Mouse (Mus musculus) liver, postnatal 0 days (tissue): Measurements from ENCODE around the gene Ror1. TPM values are rescaled to one million over a fixed set of nuclear protein-coding genes. Genes with fewer than 3 reads are reported as not detected.

ENCODE experiments used
- ATAC-seq: fragments of 200-750 bp; cut with Nextera tagmentation; 2 replicates; pipeline ENCODE4 v1.8.0; 2017; ENCODE audit warnings: mild to moderate bottlenecking, moderate library complexity
- DNase-seq: peaks from one replicate; pipeline ENCODE4 v3.0.0-alpha.2; 2016
- H3K27ac ChIP-seq: fragments of 300-500 bp; sonication (generic); 2 replicates; pipeline ENCODE4 v1.5.1; 2014; ENCODE audit warnings: antibody characterized with exemption, moderate library complexity, mild to moderate bottlenecking, low read depth
- H3K27me3 ChIP-seq: fragments of 300-500 bp; sonication (generic); 2 replicates; pipeline ENCODE4 v1.6.1; 2014; ENCODE audit warnings: low read length, control low read depth, mixed read lengths; ENCODE audit not compliant: insufficient read depth
- H3K36me3 ChIP-seq: fragments of 300-500 bp; sonication (generic); replicated peaks from 2 replicates; pipeline ENCODE4 v1.6.1; 2014; ENCODE audit warnings: mild to moderate bottlenecking, control low read depth, low read length, moderate library complexity, mixed read lengths; ENCODE audit not compliant: insufficient read depth
- H3K4me1 ChIP-seq: fragments of 300-500 bp; sonication (generic); 2 replicates; pipeline ENCODE4 v1.6.1; 2014; ENCODE audit warnings: antibody characterized with exemption, mild to moderate bottlenecking, control low read depth; ENCODE audit not compliant: insufficient read depth
- H3K4me2 ChIP-seq: fragments of 300-500 bp; sonication (generic); 2 replicates; pipeline ENCODE4 v1.6.1; 2014; ENCODE audit warnings: low read depth, mild to moderate bottlenecking, low read length, moderate library complexity, mixed read lengths
- H3K4me3 ChIP-seq: fragments of 300-500 bp; sonication (generic); 2 replicates; pipeline ENCODE4 v1.5.1; 2014; ENCODE audit warnings: low read depth, low read length
- H3K9ac ChIP-seq: fragments of 300-500 bp; sonication (generic); replicated peaks from 2 replicates; pipeline ENCODE4 v1.6.1; 2014; ENCODE audit warnings: mild to moderate bottlenecking, moderate library complexity
- H3K9me3 ChIP-seq: fragments of 300-500 bp; sonication (generic); 2 replicates; pipeline ENCODE4 v1.6.1; 2016; ENCODE audit warnings: mild to moderate bottlenecking, control low read depth, low read length, mixed read lengths
- CTCF ChIP-seq: sonication (generic); IDR thresholded peaks from 2 replicates; pipeline ENCODE4 v1.5.1; 2016; ENCODE audit warnings: antibody characterized with exemption, low read depth
- EP300 ChIP-seq: IDR thresholded peaks from 2 replicates; pipeline ENCODE4 v1.6.1; 2016; ENCODE audit warnings: antibody characterized with exemption, low read depth, mild to moderate bottlenecking
- WGBS: fragments of 180-500 bp; shearing (Covaris S2); extraction: QIAGEN DNeasy Blood & Tissue Kit; methylation state at CpG from one replicate; pipeline ENCODE4 v1.1.7; 2014; ENCODE audit not compliant: insufficient replicate concordance; 5-methylcytosine and 5-hydroxymethylcytosine counted together
- polyA plus RNA-seq: library from polyadenylated mRNA; unstranded; fragments of >200 nt; fragmentation: Nextera tagmentation; extraction: Ambion mirVana; gene quantifications from 2 replicates; pipeline ENCODE4 v1.2.1, GENCODE M21; 2015

Gene Ror1
- polyA plus RNA-seq, 1 experiment from 2014 or later = 0.29 TPM

GRCm38 (mm10) chr4:100244701-100245100 is 149.1 kb downstream of the Ror1 start:
- 83% methylated on average over 6 of the region's 6 CpGs for WGBS

DNA sequence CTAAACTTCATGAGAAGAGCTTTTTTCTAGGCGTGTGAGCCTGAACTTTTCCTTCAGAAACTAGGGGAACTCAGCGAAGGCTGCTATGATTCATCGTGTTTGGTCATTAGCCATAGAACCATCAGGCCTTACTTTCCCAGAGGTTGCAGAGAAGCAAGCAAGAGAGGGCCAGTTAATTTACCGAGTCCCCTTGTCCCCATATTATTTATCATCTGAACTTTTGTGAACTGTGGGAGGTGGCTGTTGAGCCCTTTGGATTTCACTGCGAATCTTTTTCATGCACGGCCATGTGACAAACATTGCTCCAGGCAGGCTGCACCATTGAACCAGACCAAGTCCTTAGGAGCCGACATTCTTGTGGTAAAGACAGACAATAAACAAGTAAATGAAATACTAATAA is 152.2 kb downstream of the Ror1 start:
- ATAC-seq = no peak
- Histone ChIP-seq H3K9ac (no peak overlapping the region), H3K27ac (no peak overlapping the region), H3K4me2 (no peak overlapping the region), H3K9me3 (no peaks in the 10 kb centered on the region), H3K4me3 (no peak overlapping the region), H3K36me3 (no peaks in the 10 kb centered on the region), H3K27me3 (no peaks in the 10 kb centered on the region), H3K4me1 (no peaks in the 10 kb centered on the region)
- WGBS = 67% methylated on average over 7 of the region's 7 CpGs
- no peak for DNase-seq
- no peak for TF ChIP-seq EP300
- TF ChIP-seq CTCF = no peak

More at GRCm38 (mm10) chr4:100244701-100245100, 149.1 kb downstream of the Ror1 start:
- TF ChIP-seq EP300 (no peak), CTCF (no peak)
- H3K9ac ChIP-seq = no peak overlapping the region
- H3K4me3 ChIP-seq = no peak overlapping the region
- H3K27me3 ChIP-seq = no peaks in the 10 kb centered on the region
- no peaks in the 10 kb centered on the region for H3K36me3 ChIP-seq
- no peak overlapping the region for H3K4me2 ChIP-seq
- H3K4me1 ChIP-seq = no peaks in the 10 kb centered on the region
- no peak overlapping the region for H3K27ac ChIP-seq
- ATAC-seq (no peak), DNase-seq (no peak)
- H3K9me3 ChIP-seq = no peaks in the 10 kb centered on the region

DNA sequence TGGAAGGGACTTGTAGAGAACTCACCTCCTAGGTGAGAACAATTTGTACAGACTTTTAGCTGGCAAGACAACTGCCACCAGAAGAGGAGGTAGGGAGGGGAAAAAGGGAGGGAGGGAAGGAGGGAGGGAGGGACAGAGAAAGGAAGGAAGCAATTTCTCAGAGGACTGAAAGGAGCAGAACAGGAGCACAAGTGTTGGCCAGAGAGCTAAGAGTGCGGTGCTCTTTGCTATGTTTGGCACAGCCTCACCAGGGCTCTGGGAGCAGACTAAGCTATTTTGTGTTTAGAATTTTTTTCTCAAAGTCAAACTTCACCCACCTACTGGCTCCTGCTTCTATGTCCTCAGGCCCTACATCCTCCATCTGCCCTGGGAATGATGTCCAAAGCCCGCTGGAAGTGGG is 152.7 kb downstream of the Ror1 start:
- no peak for DNase-seq
- whole genome bisulfite sequencing = 79% methylated on average over 2 of the region's 2 CpGs
- H3K27ac ChIP-seq = no peak overlapping the region
- H3K4me3 ChIP-seq = no peak overlapping the region
- no peaks in the 10 kb centered on the region for H3K9me3 ChIP-seq
- no peaks in the 10 kb centered on the region for H3K27me3 ChIP-seq
- H3K4me1 ChIP-seq = no peaks in the 10 kb centered on the region
- H3K9ac ChIP-seq = no peak overlapping the region
- no peaks in the 10 kb centered on the region for H3K36me3 ChIP-seq
- ATAC-seq = no peak
- no peak for TF ChIP-seq EP300
- no peak for TF ChIP-seq CTCF
- no peak overlapping the region for H3K4me2 ChIP-seq

GRCm38 (mm10) chr4:100251270-100251669 is 155.7 kb downstream of the Ror1 start:
- TF ChIP-seq CTCF = no peak
- TF ChIP-seq EP300 = no peak
- Histone ChIP-seq H3K4me3 (no peak overlapping the region), H3K27ac (no peak overlapping the region), H3K9ac (no peak overlapping the region), H3K4me1 (no peaks in the 10 kb centered on the region), H3K4me2 (no peak overlapping the region), H3K9me3 (no peaks in the 10 kb centered on the region), H3K36me3 (no peaks in the 10 kb centered on the region), H3K27me3 (no peaks in the 10 kb centered on the region)
- no peak for ATAC-seq
- 60% methylated on average over 2 of the region's 2 CpGs for WGBS
- no peak for DNase-seq

DNA sequence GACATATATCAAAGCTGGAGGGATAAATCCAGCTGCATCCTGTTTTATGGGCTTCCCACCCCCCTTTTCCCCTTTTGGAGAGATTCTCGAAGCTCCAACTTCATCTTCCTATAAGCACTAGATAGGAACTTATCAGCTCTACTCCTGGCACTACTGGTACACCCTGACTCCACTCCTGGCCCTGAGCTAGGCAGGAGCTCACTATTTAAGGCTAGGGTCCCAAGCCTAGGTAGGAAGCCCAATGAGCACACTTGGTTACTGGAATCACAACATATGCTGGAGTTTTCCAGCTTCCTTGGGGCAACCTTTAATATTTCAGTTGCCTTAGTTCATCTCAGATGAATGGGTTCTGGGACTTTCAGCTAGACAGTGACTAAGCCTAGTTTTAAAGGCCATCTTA is 156.5 kb downstream of the Ror1 start:
- H3K9ac ChIP-seq = no peak overlapping the region
- DNase-seq (no peak), ATAC-seq (no peak)
- WGBS = 22% methylated on average over 1 of the region's 1 CpGs
- no peaks in the 10 kb centered on the region for H3K9me3 ChIP-seq
- no peak overlapping the region for H3K4me2 ChIP-seq
- TF ChIP-seq EP300 = no peak
- no peak for TF ChIP-seq CTCF
- H3K27ac ChIP-seq = no peak overlapping the region
- peaks cover under 1% of the 10 kb centered on the region; the same call in 1 of the 2 replicates for H3K4me1 ChIP-seq
- no peaks in the 10 kb centered on the region for H3K36me3 ChIP-seq
- H3K4me3 ChIP-seq = no peak overlapping the region
- H3K27me3 ChIP-seq = no peaks in the 10 kb centered on the region

GRCm38 (mm10) chr4:100252646-100253045 is 157.1 kb downstream of the Ror1 start:
- H3K9me3 ChIP-seq = no peaks in the 10 kb centered on the region
- no peak for ATAC-seq
- H3K36me3 ChIP-seq = no peaks in the 10 kb centered on the region
- no peak overlapping the region for H3K4me2 ChIP-seq
- no peak overlapping the region for H3K27ac ChIP-seq
- 80% methylated on average over 10 of the region's 10 CpGs for WGBS
- H3K9ac ChIP-seq = no peak overlapping the region
- no peak for TF ChIP-seq EP300
- TF ChIP-seq CTCF = no peak
- H3K27me3 ChIP-seq = no peaks in the 10 kb centered on the region
- H3K4me3 ChIP-seq = no peak overlapping the region
- peaks cover 2% of the 10 kb centered on the region; the same call in 1 of the 2 replicates for H3K4me1 ChIP-seq
- DNase-seq = no peak

DNA sequence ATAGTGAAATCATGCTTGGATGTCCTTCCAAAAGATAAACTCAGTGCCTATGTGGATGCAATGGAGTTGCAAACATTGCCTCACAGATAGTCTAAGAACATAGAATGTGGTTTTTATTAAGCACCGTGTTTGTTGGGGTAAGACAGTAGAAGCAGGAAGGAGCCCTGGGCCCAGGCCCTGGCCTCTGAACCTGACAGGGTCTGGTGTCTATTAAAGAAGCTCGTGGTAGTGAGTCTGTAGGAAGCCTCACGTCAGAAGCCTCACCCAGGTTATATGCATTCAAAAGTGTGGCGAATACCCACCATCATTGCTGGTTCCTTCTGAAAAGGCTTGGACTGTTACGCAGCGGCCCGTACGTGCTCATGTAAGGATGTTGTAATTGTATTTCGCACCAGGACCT is 157.8 kb downstream of the Ror1 start:
- Histone ChIP-seq H3K4me1 (peaks cover 2% of the 10 kb centered on the region; the same call in 1 of the 2 replicates), H3K4me3 (no peak overlapping the region), H3K9ac (no peak overlapping the region), H3K4me2 (no peak overlapping the region), H3K27ac (no peak overlapping the region), H3K9me3 (no peaks in the 10 kb centered on the region), H3K36me3 (no peaks in the 10 kb centered on the region), H3K27me3 (no peaks in the 10 kb centered on the region)
- DNase-seq = no peak
- no peak for ATAC-seq
- 72% methylated on average over 9 of the region's 9 CpGs for WGBS
- no peak for TF ChIP-seq CTCF
- TF ChIP-seq EP300 = no peak
